ENCODE assay signal across 8 mouse cellular contexts in genomic region chr9:123851713-123852448, GRCm38 (mm10). TPM values are rescaled to one million over a fixed set of nuclear protein-coding genes. Genes with fewer than 3 reads are reported as not detected.
A peak's percentile ranks its signal among the peaks of the same experiment; 100 is the strongest.
DNase-seq lines count a peak whose midpoint lies in the region; ATAC-seq and TF ChIP-seq lines count a peak whose summit lies in the region.

Fyco1 (minus strand) TSS chr9:123851899.

- peak within 1 kb of the TSS; percentile 93 for H3K27ac ChIP-seq in bone marrow, adult 2 months (ENCODE audit: control insufficient read depth, insufficient read depth, low read depth, low read length, poor library complexity)
- peak within 1 kb of the TSS; percentile 98 for H3K27ac ChIP-seq in embryonic facial prominence, embryonic 15.5 days (replicated peaks)
- peak within 1 kb of the TSS; percentile 94 for H3K27ac ChIP-seq in limb, embryonic 14.5 days (replicated peaks; ENCODE audit: low read depth, low read length)
- H3K27ac ChIP-seq in midbrain, postnatal 0 days (ENCODE audit: low read depth, low read length), result peak within 1 kb of the TSS; percentile 80

- under 1% methylated on average over 47 of the region's 47 CpGs for WGBS in bone marrow, adult 2 months
- WGBS in embryonic facial prominence, embryonic 15.5 days, result under 1% methylated on average over 47 of the region's 47 CpGs
- 1% methylated on average over 46 of the region's 47 CpGs for WGBS in limb, embryonic 14.5 days
- WGBS in midbrain, postnatal 0 days, result under 1% methylated on average over 47 of the region's 47 CpGs

- TF ChIP-seq POLR2A in bone marrow, adult 2 months (IDR thresholded peaks at IDR 0.05; ENCODE audit: borderline replicate concordance, control insufficient read depth, low read depth, low read length), result peak; percentile 84; the same call in 1 of the 2 replicates
- TF ChIP-seq POLR2A in limb, embryonic 14.5 days (IDR thresholded peaks at IDR 0.05; ENCODE audit: borderline replicate concordance, extremely low read depth, insufficient read depth, insufficient read length), result 0 out of 2 replicates have a peak, but pooled peaks have one; percentile 74

- no peaks in the 10 kb centered on the region for H3K36me3 ChIP-seq in embryonic facial prominence, embryonic 15.5 days
- no peaks in the 10 kb centered on the region for H3K36me3 ChIP-seq in limb, embryonic 14.5 days (ENCODE audit: control insufficient read depth, insufficient read depth, low read length)
- no peaks in the 10 kb centered on the region for H3K36me3 ChIP-seq in midbrain, postnatal 0 days (ENCODE audit: insufficient read depth, low read length)

- H3K27me3 ChIP-seq in embryonic facial prominence, embryonic 15.5 days, result no peaks in the 10 kb centered on the region
- no peaks in the 10 kb centered on the region for H3K27me3 ChIP-seq in limb, embryonic 14.5 days (ENCODE audit: control insufficient read depth, insufficient read depth, low read length)
- H3K27me3 ChIP-seq in midbrain, postnatal 0 days (ENCODE audit: insufficient read depth, low read length), result no peaks in the 10 kb centered on the region

- no peak for TF ChIP-seq CTCF in bone marrow, adult 2 months (IDR thresholded peaks at IDR 0.05; ENCODE audit: control insufficient read depth, insufficient read depth, low read length)
- no peak for TF ChIP-seq CTCF in midbrain, postnatal 0 days (IDR thresholded peaks at IDR 0.05)

- peak within 1 kb of the TSS; percentile 69 for H3K4me3 ChIP-seq in bone marrow, adult 2 months (replicated peaks; ENCODE audit: control insufficient read depth, low read depth, low read length)
- peak within 1 kb of the TSS; percentile 87 for H3K4me3 ChIP-seq in embryonic facial prominence, embryonic 15.5 days (replicated peaks)
- H3K4me3 ChIP-seq in limb, embryonic 14.5 days (replicated peaks; ENCODE audit: low read length), result peak within 1 kb of the TSS; percentile 72
- H3K4me3 ChIP-seq in midbrain, postnatal 0 days (ENCODE audit: low read depth, low read length), result peak within 1 kb of the TSS; percentile 79

- ATAC-seq in embryonic facial prominence, embryonic 15.5 days (ENCODE audit: insufficient number of reproducible peaks, low FRiP score, low TSS enrichment, low read depth), result peak; percentile 95
- ATAC-seq in limb, embryonic 14.5 days (ENCODE audit: low FRiP score, low read depth), result peak; percentile 96
- peak; percentile 97 for ATAC-seq in midbrain, postnatal 0 days (ENCODE audit: low FRiP score)

- no peaks in the 10 kb centered on the region for H3K9me3 ChIP-seq in embryonic facial prominence, embryonic 15.5 days (replicated peaks)
- no peaks in the 10 kb centered on the region for H3K9me3 ChIP-seq in limb, embryonic 14.5 days (ENCODE audit: control insufficient read depth, low read length)
- H3K9me3 ChIP-seq in midbrain, postnatal 0 days (ENCODE audit: low read length), result no peaks in the 10 kb centered on the region

- DNase-seq in 416B (ENCODE audit: low read depth), result peak; percentile 100
- DNase-seq in heart, adult 8-10 months (ENCODE audit: low spot score), result peak; percentile 97
- DNase-seq in kidney, adult 9 months, result peak; percentile 99
- peak; percentile 98 for DNase-seq in limb, embryonic 14.5 days (ENCODE audit: low spot score)
- peak; percentile 99 for DNase-seq in midbrain, postnatal 0 days (ENCODE audit: low spot score)
- peak; percentile 85 to 89 for DNase-seq in spleen, postnatal 14 days (ENCODE audit: low spot score in 2 of 2)

- H3K4me1 ChIP-seq in bone marrow, adult 2 months (ENCODE audit: control insufficient read depth, insufficient read depth, low read length), result peaks cover 3% of the 10 kb centered on the region; the same call in 1 of the 2 replicates
- peaks cover 7% of the 10 kb centered on the region; the same call in 1 of the 2 replicates for H3K4me1 ChIP-seq in embryonic facial prominence, embryonic 15.5 days
- H3K4me1 ChIP-seq in limb, embryonic 14.5 days (ENCODE audit: control insufficient read depth, insufficient read depth, low read length), result peaks cover 5% of the 10 kb centered on the region; the same call in 1 of the 2 replicates
- H3K4me1 ChIP-seq in midbrain, postnatal 0 days (ENCODE audit: insufficient read depth, low read length), result no peaks in the 10 kb centered on the region; the same call in 1 of the 2 replicates

- peak within 1 kb of the TSS; percentile 87 for H3K9ac ChIP-seq in embryonic facial prominence, embryonic 15.5 days
- peak within 1 kb of the TSS; percentile 84 for H3K9ac ChIP-seq in limb, embryonic 14.5 days (ENCODE audit: low read depth, low read length, severe bottlenecking)
- H3K9ac ChIP-seq in midbrain, postnatal 0 days (replicated peaks; ENCODE audit: low read length, poor library complexity, severe bottlenecking), result peak within 1 kb of the TSS; percentile 70

- H3K4me2 ChIP-seq in embryonic facial prominence, embryonic 15.5 days (replicated peaks), result peak within 1 kb of the TSS; percentile 55
- peak within 1 kb of the TSS; percentile 59 for H3K4me2 ChIP-seq in limb, embryonic 14.5 days (replicated peaks; ENCODE audit: low read depth, low read length, severe bottlenecking)
- peak within 1 kb of the TSS; percentile 86 for H3K4me2 ChIP-seq in midbrain, postnatal 0 days (ENCODE audit: low read depth, low read length, poor library complexity, severe bottlenecking)

RNA-seq across cellular contexts. Expression of gene Fyco1, which starts in this region (rescaled TPM):
- polyA plus RNA-seq in bone marrow, adult 2 months (2011; ENCODE audit: insufficient read depth, insufficient read length, low replicate concordance, missing spikeins), result 5.2 and 12.2 TPM in 2 replicates
- 15.8 and 18.9 TPM in 2 replicates for polyA plus RNA-seq in embryonic facial prominence, embryonic 15.5 days (2015; fragmentation: Nextera tagmentation; extraction: Ambion mirVana)
- 100 to 1,000 TPM; 277 to 295 (median 286) TPM for total RNA-seq in heart, adult 8-10 months (2022)
- polyA plus RNA-seq in limb, embryonic 14.5 days (2012; rRNA removed), result 10.7 TPM in 2 replicates
- polyA plus RNA-seq in limb, embryonic 14.5 days (2014; fragmentation: Nextera tagmentation; extraction: Ambion mirVana), result 12.6 and 14.1 TPM in 2 replicates
- 11.9 and 14.8 TPM in 2 replicates for total RNA-seq in midbrain, postnatal 0 days (2014; rRNA removed)
- polyA plus RNA-seq in midbrain, postnatal 0 days (2015; fragmentation: Nextera tagmentation; extraction: Ambion mirVana), result 7.7 and 9.0 TPM in 2 replicates

Comparison
In these comparisons a context has a peak if more than half of its experiments do, and no peak if none do; other contexts are left out.
1. Peak in every context shown above with its lines: DNase-seq, ATAC-seq, H3K4me3 ChIP-seq and H3K27ac ChIP-seq.
2. RNA of gene Fyco1 (total RNA-seq): 277 to 295 TPM in heart, adult 8-10 months; 11.9 to 14.8 TPM in midbrain, postnatal 0 days; every median in the first group is over 10 times any median in the second.